Mouse (Mus musculus) small intestine, adult 2 months (tissue): ENCODE measurements around the gene Sqor.

Experiments
- CTCF ChIP-seq: fragments of 200-500 bp; IDR thresholded peaks from 2 replicates; pipeline ENCODE4 v1.5.1; 2012; ENCODE audit warnings: low read depth, mild to moderate bottlenecking, control low read depth, inconsistent platforms, low read length, moderate library complexity, mixed read lengths; ENCODE audit not compliant: insufficient replicate concordance, insufficient read length; ENCODE audit errors: extremely low read depth
- POLR2A ChIP-seq: fragments of 200-500 bp; IDR thresholded peaks from 2 replicates; pipeline ENCODE4 v1.6.1; 2012; ENCODE audit warnings: low read depth, mild to moderate bottlenecking, control low read depth, inconsistent platforms, low read length, moderate library complexity

DNA sequence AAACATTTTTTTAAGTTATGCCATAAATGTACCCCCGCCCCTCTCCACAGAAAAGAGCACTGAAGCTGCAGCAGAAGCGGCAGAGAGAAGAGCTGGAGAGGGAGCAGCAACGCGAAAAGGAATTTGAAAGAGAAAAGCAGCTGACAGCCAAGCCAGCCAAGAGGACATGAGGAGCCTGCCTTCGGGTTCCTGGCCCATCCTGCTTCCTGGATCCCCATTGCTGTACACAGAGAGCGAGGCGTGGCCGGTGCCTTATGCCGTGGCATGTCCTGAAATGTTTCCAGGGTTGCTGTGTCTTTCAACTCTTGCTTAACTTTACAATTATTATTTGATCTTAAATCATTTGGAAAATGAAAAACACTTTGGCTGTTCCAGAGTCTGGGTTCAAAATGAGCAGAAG lies 18.6 kb upstream of the Sqor start:
- TF ChIP-seq POLR2A = no peak
- no peak for TF ChIP-seq CTCF
